Mouse (Mus musculus): ENCODE measurements at regions not wholly inside any gene's neighbourhood (a gene's known extent, or its start where the extent isn't known, plus 50 kb on each side); places are given as distances from the start of the nearest gene placed in this dataset.
A peak's percentile ranks its signal among the peaks of the same experiment; 100 is the strongest.
"Not testable (repeated sequence)": the region's sequence is repeated elsewhere in the genome, so short reads cannot be mapped to it uniquely, and the experiment has no call there.

- DNase-seq (ENCODE audit: low spot score in 2 of 2) = no peak
- intact Hi-C loops (cut with DNase I) = no loop called here
These were observed 651.5 kb upstream of the Kif2b start for GRCm38 (mm10) chr11:92228855-92229254.

- intact Hi-C loops (cut with DNase I) = no loop called here
- DNase-seq (ENCODE audit: low spot score in 2 of 2) = no peak
These were observed 631.7 kb upstream of the Kif2b start for GRCm38 (mm10) chr11:92208980-92209548.

- intact Hi-C loops (cut with DNase I); DNase-seq (ENCODE audit: low spot score in 2 of 2): not testable (repeated sequence)
These were observed 601.0 kb upstream of the Kif2b start for GRCm38 (mm10) chr11:92178393-92178792.

- peak in 1 of 2 experiments; percentile 5 for DNase-seq (ENCODE audit: low spot score in 2 of 2)
- intact Hi-C loops (cut with DNase I) = loop anchor here (5.0 kb wide), 1 partner anchor 1406 kb away; no protein-coding TSS in a partner anchor
These were observed 575.8 kb upstream of the Kif2b start for GRCm38 (mm10) chr11:92153124-92153523.

GRCm38 (mm10) chr11:92135677-92136076 is 558.3 kb upstream of the Kif2b start:
- no peak for DNase-seq (ENCODE audit: low spot score in 2 of 2)
- intact Hi-C loops (cut with DNase I) = no loop called here

GRCm38 (mm10) chr11:92134891-92135590 is 557.7 kb upstream of the Kif2b start:
- DNase-seq (ENCODE audit: low spot score in 2 of 2) = no peak
- intact Hi-C loops (cut with DNase I) = no loop called here

- DNase-seq (ENCODE audit: low spot score in 2 of 2) = no peak
- intact Hi-C loops (cut with DNase I) = no loop called here
These were observed 507.4 kb upstream of the Kif2b start for GRCm38 (mm10) chr11:92084766-92085165.

- DNase-seq (ENCODE audit: low spot score in 2 of 2) = no peak
- intact Hi-C loops (cut with DNase I) = no loop called here
These were observed 464.3 kb upstream of the Kif2b start for GRCm38 (mm10) chr11:92041695-92042094.

- intact Hi-C loops (cut with DNase I) = no loop called here
- DNase-seq (ENCODE audit: low spot score in 2 of 2) = no peak
These were observed 462.8 kb upstream of the Kif2b start for GRCm38 (mm10) chr11:92040161-92040560.

GRCm38 (mm10) chr11:92018419-92018818 is 441.1 kb upstream of the Kif2b start:
- no peak for DNase-seq (ENCODE audit: low spot score in 2 of 2)
- intact Hi-C loops (cut with DNase I) = no loop called here

GRCm38 (mm10) chr11:92011284-92011683 is 433.9 kb upstream of the Kif2b start:
- peak; percentile 12 to 30 for DNase-seq (ENCODE audit: low spot score in 2 of 2)
- intact Hi-C loops (cut with DNase I) = no loop called here

- intact Hi-C loops (cut with DNase I) = no loop called here
- DNase-seq (ENCODE audit: low spot score in 2 of 2) = peak in 1 of 2 experiments; percentile 18
These were observed 418.2 kb upstream of the Kif2b start for GRCm38 (mm10) chr11:91995524-91995923.

- intact Hi-C loops (cut with DNase I) = no loop called here
- DNase-seq (ENCODE audit: low spot score in 2 of 2) = no peak
These were observed 392.2 kb upstream of the Kif2b start for GRCm38 (mm10) chr11:91969531-91969930.

- DNase-seq (ENCODE audit: low spot score in 2 of 2) = no peak
- intact Hi-C loops (cut with DNase I) = no loop called here
These were observed 367.0 kb upstream of the Kif2b start for GRCm38 (mm10) chr11:91944336-91944735.

Small RNA genes lying in the stretch of these regions (microRNA-seq; reads per million reads assigned to microRNA genes)
- gene Gm22702 = 0 reads per million in 2 experiments

Measured in left cerebral cortex, postnatal 14 days (tissue).